Mouse (Mus musculus): ENCODE results near the gene Pik3r5.

Gene Pik3r5

DNA sequence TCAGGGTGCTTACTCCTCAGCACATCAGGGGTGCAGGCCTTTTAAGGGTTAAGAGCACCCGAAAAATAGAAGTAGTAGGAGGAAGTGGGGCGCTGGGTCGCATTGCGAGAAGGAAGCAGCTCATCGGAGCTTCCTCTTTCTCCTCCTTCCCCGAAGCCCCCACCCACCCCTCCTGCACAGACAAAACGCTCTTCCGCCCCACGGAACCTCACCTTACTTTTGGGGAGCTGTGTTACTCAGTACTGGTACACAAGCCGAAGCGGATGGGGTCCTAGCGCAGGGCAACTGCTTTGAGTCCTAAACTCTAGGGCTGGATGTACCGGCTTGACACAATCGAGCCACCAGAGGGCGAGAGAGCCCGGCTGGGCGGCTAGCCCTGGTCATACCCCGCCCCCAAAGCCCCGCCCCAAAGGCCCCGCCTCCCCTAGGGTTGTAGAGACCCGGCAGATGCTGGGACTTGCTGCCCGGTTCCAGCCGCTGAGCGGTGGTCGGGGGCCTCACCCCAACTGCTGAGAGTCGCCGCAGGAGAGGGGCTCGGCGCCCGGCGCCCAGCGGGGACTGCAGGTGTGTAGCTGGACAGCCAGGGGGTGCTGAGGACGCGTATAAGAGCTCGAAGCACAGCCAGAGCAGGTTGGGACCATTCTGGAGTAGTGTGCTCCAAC is at the start of gene Pik3r5:
TSS of gene Pik3r5 (plus strand) at position 423 of the 662 bp plus-strand sequence.
- in situ Hi-C loops (cut with MboI; ENCODE audit: unreplicated experiment in 2 of 2): loop anchor here in 1 of 2 experiments (5.0 kb wide), 1 partner anchor 120 kb away; no protein-coding TSS in a partner anchor

DNA sequence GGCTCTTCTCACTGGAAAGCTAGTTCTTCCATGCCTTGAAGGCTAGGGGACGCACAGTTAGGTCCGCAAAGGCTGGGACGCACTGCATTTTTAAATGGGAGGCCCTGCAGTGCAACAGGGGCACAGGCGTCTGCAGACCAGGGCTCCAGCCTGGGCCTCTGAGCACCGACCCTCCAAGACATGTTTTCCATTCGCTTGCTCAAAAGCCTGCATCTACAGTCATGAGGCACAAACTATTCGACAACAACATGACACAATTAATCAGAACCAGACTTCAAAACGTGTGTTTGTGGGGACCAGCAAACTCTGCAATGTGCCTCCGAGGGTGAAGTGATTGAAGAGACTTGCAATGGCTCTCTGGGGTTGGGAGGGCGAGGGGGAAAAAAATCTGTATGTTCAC is 48.4 kb upstream of the Pik3r5 start:
- in situ Hi-C loops (cut with MboI; ENCODE audit: unreplicated experiment in 2 of 2): no loop called here

GRCm38 (mm10) chr11:68384131-68384530 is 47.8 kb upstream of the Pik3r5 start:
- in situ Hi-C loops (cut with MboI; ENCODE audit: unreplicated experiment in 2 of 2): no loop called here

- in situ Hi-C loops (cut with MboI; ENCODE audit: unreplicated experiment in 2 of 2): no loop called here
Observed at GRCm38 (mm10) chr11:68384592-68385020, 47.3 kb upstream of the Pik3r5 start.

DNA sequence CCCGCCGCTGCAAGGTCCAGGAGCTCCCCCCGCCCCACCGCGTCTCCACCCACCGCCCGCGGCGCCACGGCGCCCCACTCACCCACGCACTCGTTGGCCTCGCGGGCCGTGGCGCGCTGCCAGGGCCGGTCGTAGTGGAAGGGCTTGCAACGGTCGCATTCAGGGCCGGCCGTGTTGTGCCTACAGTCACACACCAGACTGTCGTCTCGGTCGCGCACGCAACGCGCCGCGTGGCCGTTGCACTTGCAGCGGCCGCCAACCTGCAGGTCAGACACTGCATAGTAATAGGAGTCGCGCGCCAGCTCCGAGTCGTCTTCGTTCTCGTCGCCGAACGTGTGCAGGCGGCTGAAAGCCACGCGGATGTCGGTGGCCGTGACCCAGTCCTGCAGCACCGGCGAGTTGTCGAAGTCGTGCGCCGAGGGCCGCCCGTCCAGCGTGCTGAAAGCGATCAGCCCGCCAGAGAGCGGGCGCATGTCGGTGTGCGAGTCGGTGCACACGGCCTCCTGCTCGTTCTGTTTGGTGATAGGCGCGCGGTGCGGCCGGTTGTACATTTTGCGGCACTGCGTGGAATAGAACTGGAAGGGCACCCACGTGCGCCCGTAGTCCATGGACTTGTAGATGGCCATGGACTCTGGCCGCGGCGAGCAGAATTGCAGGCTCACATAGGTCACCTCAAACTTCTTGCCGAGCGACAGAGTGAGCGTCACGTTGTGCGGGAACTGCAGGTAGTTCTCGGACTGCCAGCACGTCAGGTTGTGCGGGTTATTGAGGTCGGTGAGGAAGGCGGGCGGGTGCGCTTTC is 46.7 kb upstream of the Pik3r5 start:
- in situ Hi-C loops (cut with MboI; ENCODE audit: unreplicated experiment in 2 of 2): no loop called here

DNA sequence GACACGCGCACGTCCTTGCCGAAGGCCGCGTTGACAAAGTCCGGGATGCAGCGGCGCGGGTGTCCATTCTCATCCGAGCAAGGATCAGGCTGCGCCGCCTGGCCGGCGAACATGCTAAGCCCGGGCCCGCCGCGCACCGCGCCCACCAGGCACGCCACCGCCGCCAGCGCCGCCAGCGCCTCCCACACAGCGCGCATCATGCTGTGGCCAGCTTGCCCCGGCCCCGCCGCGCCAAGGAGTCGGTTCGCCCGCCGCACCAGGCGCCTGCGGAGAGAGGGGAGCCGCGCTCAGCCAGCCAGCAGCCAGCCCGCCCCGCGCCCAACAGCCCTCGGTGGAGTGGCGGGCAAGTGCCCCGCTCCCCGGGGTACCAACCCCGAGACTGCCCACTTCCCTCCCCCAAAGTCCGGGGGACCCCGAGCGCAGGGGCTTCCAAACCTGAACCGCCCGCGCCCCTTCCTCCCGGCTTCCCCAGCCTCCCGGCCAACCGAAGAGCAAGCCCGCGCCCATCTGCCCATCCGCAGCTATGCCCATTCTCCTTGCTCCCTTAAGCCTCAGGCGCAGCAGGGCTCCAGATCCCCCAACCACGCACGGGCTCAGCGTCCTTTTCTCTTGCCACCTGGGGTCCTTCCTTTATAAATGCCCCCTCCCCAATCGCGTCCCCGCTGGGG is 45.9 kb upstream of the Pik3r5 start:
- in situ Hi-C loops (cut with MboI; ENCODE audit: unreplicated experiment in 2 of 2): no loop called here

GRCm38 (mm10) chr11:68386589-68387440 is 45.1 kb upstream of the Pik3r5 start:
- in situ Hi-C loops (cut with MboI; ENCODE audit: unreplicated experiment in 2 of 2): no loop called here

- in situ Hi-C loops (cut with MboI; ENCODE audit: unreplicated experiment in 2 of 2): no loop called here
Observed at GRCm38 (mm10) chr11:68387441-68387760, 44.5 kb upstream of the Pik3r5 start.

DNA sequence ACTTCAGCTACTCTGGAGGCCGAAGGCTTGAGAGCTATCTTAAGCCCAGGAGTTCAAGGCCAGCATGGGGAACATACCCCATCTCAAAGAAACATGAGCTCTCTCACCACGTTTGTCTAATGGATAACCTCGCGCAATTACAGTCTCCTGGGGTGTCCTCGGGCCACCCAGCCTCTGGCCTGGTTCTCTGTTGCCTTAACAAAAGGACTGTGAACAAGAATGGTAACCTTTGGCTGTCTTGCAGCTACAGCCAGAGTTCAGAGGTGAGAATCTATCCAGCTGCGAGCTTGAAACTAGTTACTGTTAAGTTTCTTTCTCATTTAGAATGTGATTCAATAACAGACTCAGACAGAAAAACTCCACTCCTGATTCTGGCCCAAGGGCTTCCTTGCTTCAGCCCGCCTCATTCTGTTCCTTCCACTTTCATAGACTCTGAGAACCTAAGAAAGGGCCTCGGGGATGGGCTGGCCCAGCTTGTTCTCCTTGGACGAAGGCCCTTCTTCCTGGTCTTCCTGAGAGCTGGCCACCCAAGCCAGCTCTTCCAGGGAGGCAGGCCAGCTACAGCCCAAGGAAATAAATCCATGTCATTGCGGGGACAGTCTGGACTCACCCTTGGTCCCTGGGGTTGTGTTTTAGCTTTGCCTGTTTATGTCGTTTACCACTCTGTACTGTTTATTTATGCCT is 43.8 kb upstream of the Pik3r5 start:
- in situ Hi-C loops (cut with MboI; ENCODE audit: unreplicated experiment in 2 of 2): no loop called here

DNA sequence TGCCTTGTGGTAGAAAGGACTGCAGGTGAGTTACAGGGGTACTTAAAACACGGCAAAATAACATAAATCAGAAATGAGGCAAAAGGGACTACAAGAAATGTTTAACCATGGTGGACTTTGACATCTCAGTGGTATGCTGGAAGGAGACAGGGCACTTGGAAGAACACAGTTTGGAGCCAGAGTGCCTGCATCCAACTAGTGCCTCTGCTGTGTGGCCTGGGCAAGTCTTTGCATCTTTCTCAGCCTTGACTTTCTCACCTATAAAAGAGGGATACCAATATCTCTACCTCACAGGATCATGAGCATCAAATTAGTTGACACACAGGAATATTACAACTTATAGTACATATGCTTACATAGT is 43.3 kb upstream of the Pik3r5 start:
- in situ Hi-C loops (cut with MboI; ENCODE audit: unreplicated experiment in 2 of 2): no loop called here

DNA sequence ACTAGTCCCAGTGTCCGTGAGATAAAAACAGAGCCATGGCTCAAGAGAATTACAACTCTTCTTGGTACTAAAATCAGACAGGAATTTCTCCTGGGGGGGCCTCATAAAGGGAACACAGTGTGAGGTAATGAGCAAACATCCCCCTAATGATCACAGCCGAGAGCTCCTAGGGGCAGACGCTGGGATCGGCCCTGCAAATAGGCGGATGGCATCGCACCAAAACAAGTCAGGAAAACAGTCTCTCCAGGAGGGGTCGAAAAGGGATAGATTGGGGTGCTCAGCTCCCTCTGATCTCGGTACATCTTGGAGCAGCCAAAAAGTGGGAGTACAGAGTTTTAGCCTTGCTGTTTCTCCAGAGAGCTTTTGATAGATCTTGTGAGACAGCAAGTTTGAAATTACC is 42.3 kb upstream of the Pik3r5 start:
- in situ Hi-C loops (cut with MboI; ENCODE audit: unreplicated experiment in 2 of 2): no loop called here

DNA sequence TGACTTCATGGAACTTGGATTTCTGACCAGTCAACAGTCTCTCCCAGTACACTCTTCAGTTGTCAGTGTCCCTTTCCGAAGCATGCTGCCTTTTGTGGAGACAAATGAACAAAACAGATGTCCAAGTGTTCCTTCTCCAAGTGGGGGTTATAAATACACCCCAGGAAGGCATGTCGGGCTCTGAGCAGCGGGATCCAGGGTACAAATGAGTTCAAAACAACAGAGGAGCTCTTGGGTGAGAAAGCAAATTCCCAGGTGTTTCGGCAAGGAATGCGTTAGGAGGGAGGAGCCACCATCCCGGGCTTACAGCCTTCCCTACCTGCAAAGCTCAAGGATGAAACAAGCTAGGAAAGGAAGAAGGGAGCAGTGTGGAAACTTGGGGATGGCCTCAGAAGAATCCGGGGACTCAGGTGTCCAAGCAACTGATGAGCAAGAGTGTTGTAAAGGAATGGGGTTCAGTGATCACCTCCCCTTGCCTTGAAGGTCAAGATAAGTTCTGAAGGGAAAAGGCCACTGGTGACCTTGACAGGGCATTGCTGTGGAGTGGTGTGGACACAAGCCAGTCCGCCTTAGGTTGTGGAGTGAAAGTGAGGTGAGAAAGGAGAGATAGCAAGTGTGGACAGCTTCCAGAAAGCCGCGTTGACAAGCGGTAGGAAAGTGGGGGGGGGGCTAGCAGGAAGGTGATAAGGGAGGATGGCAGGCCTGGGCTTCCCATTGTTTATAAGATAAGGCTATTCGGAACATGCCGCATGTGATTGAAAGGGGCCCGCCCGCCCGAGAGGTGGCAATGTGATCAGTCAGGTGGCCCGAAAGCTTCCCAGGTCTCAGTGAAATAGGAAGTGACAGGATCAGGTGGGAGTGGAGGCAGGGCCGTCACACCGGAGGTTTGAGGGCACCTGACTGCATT is 41.3 kb upstream of the Pik3r5 start:
- in situ Hi-C loops (cut with MboI; ENCODE audit: unreplicated experiment in 2 of 2): no loop called here

DNA sequence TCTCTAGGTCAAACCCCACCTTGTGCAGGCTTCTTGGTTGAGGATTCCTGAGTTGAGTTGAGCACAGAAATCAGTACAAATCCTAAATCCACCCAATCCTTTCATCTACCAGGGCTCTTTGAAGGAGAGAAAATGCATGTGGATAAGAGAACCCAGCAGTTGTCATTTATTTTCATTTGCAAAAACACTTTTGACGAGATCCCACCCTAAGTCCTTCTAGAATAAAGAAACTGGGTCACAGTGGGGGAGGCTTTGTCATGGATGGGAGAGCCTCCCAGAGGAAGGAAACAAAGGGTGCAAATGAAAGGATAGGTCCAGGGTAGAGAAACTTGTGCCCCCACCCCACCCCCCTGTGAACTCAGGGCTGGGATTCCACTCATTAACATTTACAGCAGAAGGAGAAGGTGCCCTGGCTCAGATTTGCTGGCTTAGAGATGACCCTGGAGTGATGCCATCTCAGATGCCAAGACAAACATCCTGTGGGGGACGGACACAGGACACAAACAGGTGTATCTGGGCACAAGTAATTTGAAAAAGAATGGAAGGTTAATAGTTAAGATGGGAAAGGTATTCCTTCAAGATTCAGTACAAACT is 37.9 kb upstream of the Pik3r5 start:
- in situ Hi-C loops (cut with MboI; ENCODE audit: unreplicated experiment in 2 of 2): no loop called here

- in situ Hi-C loops (cut with MboI; ENCODE audit: unreplicated experiment in 2 of 2): no loop called here
Observed at GRCm38 (mm10) chr11:68394749-68395148, 37.2 kb upstream of the Pik3r5 start.

DNA sequence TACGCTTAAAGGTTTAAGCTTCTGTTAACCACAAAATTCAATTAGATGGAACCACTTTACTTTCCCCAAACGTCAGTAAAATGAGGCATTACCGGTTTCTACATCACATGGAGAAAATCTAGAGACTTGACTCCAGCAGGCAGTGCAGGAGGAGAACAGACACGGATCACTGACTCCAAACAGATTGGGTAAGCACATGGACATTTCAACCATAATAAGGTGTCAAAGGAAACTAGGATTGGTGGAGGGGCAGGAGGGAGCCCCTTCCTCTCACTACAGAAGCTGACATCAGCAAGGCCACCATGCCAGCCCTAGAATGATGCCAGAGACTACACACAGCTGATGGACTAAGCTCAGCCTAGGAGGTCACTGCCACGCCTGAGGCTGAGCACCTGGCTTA is 36.4 kb upstream of the Pik3r5 start:
- in situ Hi-C loops (cut with MboI; ENCODE audit: unreplicated experiment in 2 of 2): no loop called here

DNA sequence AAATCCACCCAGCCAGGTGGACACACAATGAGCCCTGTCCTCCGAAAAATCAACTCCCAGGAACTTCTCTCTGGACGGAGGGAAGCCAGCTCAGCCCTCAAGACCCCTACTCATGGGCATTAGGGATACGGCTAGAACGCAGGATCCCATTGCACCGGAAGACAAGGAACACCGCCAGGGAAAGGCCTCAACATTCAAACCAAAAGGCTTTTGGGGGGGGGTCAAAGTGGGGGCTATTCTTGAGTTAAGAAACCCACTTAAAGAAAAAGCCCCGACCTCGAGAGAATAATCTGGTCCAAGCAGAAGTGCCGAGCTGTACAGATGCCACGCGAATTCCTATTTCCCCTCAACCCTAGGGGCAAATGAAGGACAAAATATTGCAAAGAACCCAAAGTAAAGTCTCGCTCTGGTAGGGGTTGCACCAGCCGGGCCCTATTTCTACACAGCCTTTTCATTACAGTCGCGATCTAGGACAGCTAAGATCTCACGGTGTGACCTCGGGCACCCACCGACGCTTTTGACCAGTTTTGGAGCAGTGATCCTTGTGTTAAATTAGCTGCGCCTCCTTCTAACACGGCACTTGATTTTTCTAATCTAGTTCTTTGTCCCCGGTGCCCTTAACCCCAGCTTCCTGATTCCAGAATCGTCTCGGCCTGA is 32.9 kb upstream of the Pik3r5 start:
- in situ Hi-C loops (cut with MboI; ENCODE audit: unreplicated experiment in 2 of 2): no loop called here

DNA sequence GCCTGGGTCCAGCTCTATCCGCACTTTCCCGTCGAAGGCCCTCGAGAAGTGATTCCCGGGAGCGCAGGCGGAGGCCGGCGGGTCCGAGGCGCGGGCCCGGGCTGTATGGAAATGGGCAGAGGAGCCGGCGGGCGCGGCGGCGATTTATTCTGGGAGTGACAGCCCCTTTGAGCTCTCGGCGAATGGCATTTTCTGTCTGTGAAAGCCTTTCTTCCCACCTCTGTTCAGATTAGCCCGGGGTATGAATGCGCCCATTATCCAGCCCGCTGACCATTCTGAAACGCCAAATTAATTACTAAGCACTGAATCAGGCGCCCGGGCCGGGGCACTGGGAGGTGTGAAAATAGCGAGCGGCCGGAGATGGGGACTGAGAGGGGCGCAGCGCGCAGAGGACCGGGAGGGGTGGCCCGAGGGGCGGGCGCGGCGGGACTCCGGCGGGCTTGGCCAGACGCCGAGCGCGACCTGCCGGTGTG is 32.3 kb upstream of the Pik3r5 start:
- in situ Hi-C loops (cut with MboI; ENCODE audit: unreplicated experiment in 2 of 2): loop anchor here (5.0 to 10.0 kb wide), 2 partner anchors 177 to 185 kb away; no protein-coding TSS in a partner anchor

- in situ Hi-C loops (cut with MboI; ENCODE audit: unreplicated experiment in 2 of 2): loop anchor here (5.0 to 10.0 kb wide), 2 partner anchors 178 to 185 kb away; no protein-coding TSS in a partner anchor
Observed at GRCm38 (mm10) chr11:68400021-68400671, 31.8 kb upstream of the Pik3r5 start.
